Comparison of ENCODE assay signal across 8 mouse cellular contexts in genomic region chr2:94262917-94263529, GRCm38 (mm10).
DNase-seq lines count a peak whose midpoint lies in the region; ATAC-seq and TF ChIP-seq lines count a peak whose summit lies in the region.

No protein-coding gene starts in this region.

- H3K27me3 ChIP-seq in liver, embryonic 11.5 days (replicated peaks; ENCODE audit: control insufficient read depth, insufficient read depth, low read length), result peaks cover 46% of the 10 kb centered on the region
- peaks cover 44% of the 10 kb centered on the region for H3K27me3 ChIP-seq in embryonic facial prominence, embryonic 13.5 days
- peaks cover 15% of the 10 kb centered on the region; the same call in 1 of the 2 replicates for H3K27me3 ChIP-seq in intestine, postnatal 0 days (replicated peaks; ENCODE audit: control insufficient read depth, insufficient read depth, low read length)
- H3K27me3 ChIP-seq in neural tube, embryonic 14.5 days (ENCODE audit: control insufficient read depth, insufficient read depth, low read length), result no peaks in the 10 kb centered on the region

- no peaks in the 10 kb centered on the region for H3K9me3 ChIP-seq in liver, embryonic 11.5 days (ENCODE audit: control insufficient read depth, low read length)
- H3K9me3 ChIP-seq in embryonic facial prominence, embryonic 13.5 days, result no peaks in the 10 kb centered on the region
- H3K9me3 ChIP-seq in intestine, postnatal 0 days (ENCODE audit: control insufficient read depth), result no peaks in the 10 kb centered on the region
- no peaks in the 10 kb centered on the region for H3K9me3 ChIP-seq in neural tube, embryonic 14.5 days (ENCODE audit: control insufficient read depth, low read length)

- 2% methylated on average over 13 of the region's 13 CpGs for WGBS in liver, embryonic 11.5 days
- WGBS in embryonic facial prominence, embryonic 13.5 days, result 2% methylated on average over 13 of the region's 13 CpGs
- 2% methylated on average over 13 of the region's 13 CpGs for WGBS in intestine, postnatal 0 days
- 5% methylated on average over 11 of the region's 13 CpGs for WGBS in neural tube, embryonic 14.5 days

- no peaks in the 10 kb centered on the region for H3K36me3 ChIP-seq in liver, embryonic 11.5 days (ENCODE audit: control insufficient read depth, insufficient read depth, low read length)
- no peaks in the 10 kb centered on the region for H3K36me3 ChIP-seq in embryonic facial prominence, embryonic 13.5 days
- H3K36me3 ChIP-seq in intestine, postnatal 0 days (ENCODE audit: control insufficient read depth, insufficient read depth), result no peaks in the 10 kb centered on the region
- H3K36me3 ChIP-seq in neural tube, embryonic 14.5 days (ENCODE audit: control insufficient read depth, insufficient read depth, low read length), result no peaks in the 10 kb centered on the region

- H3K27ac ChIP-seq in liver, embryonic 11.5 days (ENCODE audit: low read depth, low read length), result no peak overlapping the region
- no peak overlapping the region for H3K27ac ChIP-seq in embryonic facial prominence, embryonic 13.5 days
- H3K27ac ChIP-seq in intestine, postnatal 0 days (ENCODE audit: low read depth, low read length), result no peak overlapping the region
- H3K27ac ChIP-seq in neural tube, embryonic 14.5 days (ENCODE audit: low read depth, low read length), result peak overlapping the region; percentile 44; the same call in 1 of the 2 replicates

- peaks cover 3% of the 10 kb centered on the region; the same call in 1 of the 2 replicates for H3K4me1 ChIP-seq in liver, embryonic 11.5 days (replicated peaks; ENCODE audit: control insufficient read depth, insufficient read depth, low read length)
- peaks cover 29% of the 10 kb centered on the region for H3K4me1 ChIP-seq in embryonic facial prominence, embryonic 13.5 days
- no peaks in the 10 kb centered on the region for H3K4me1 ChIP-seq in intestine, postnatal 0 days (replicated peaks; ENCODE audit: control insufficient read depth, insufficient read depth, low read length)
- peaks cover 20% of the 10 kb centered on the region; the same call in 1 of the 2 replicates for H3K4me1 ChIP-seq in neural tube, embryonic 14.5 days (ENCODE audit: control insufficient read depth, insufficient read depth, low read length)

- H3K4me3 ChIP-seq in liver, embryonic 11.5 days (ENCODE audit: low read depth, low read length), result peak overlapping the region; percentile 14; the same call in 1 of the 2 replicates
- H3K4me3 ChIP-seq in embryonic facial prominence, embryonic 13.5 days, result peak overlapping the region; percentile 31
- peak overlapping the region; percentile 16 for H3K4me3 ChIP-seq in intestine, postnatal 0 days (ENCODE audit: low read depth, low read length)
- peak overlapping the region; percentile 22 for H3K4me3 ChIP-seq in neural tube, embryonic 14.5 days (ENCODE audit: low read depth, low read length)

- peak overlapping the region; percentile 50 for H3K4me2 ChIP-seq in liver, embryonic 11.5 days
- H3K4me2 ChIP-seq in embryonic facial prominence, embryonic 13.5 days, result peak overlapping the region; percentile 66
- H3K4me2 ChIP-seq in intestine, postnatal 0 days (replicated peaks; ENCODE audit: low read depth), result peak overlapping the region; percentile 40; the same call in 1 of the 2 replicates
- H3K4me2 ChIP-seq in neural tube, embryonic 14.5 days (ENCODE audit: low read depth, low read length), result peak overlapping the region; percentile 59

- no peak for TF ChIP-seq CTCF in intestine, postnatal 0 days (IDR thresholded peaks at IDR 0.05; ENCODE audit: low read depth)

- no peak overlapping the region for H3K9ac ChIP-seq in liver, embryonic 11.5 days (ENCODE audit: low read depth, low read length)
- H3K9ac ChIP-seq in embryonic facial prominence, embryonic 13.5 days, result 0 out of 2 replicates have a peak overlapping the region, but pooled peaks have one; percentile 58
- H3K9ac ChIP-seq in intestine, postnatal 0 days (ENCODE audit: low read depth, low read length), result no peak overlapping the region
- H3K9ac ChIP-seq in neural tube, embryonic 14.5 days (replicated peaks; ENCODE audit: low read depth, low read length), result no peak overlapping the region

- DNase-seq in liver, embryonic 11.5 days (ENCODE audit: low spot score), result no peak
- no peak for DNase-seq in liver
- DNase-seq in adrenal gland, adult 2 months, result no peak
- no peak for DNase-seq in ovary, postnatal 14 days (ENCODE audit: low spot score)
- DNase-seq in layer of hippocampus, postnatal 36 days, result no peak

- no peak for ATAC-seq in liver, embryonic 11.5 days (replicated peaks; ENCODE audit: low FRiP score)
- ATAC-seq in embryonic facial prominence, embryonic 13.5 days (ENCODE audit: insufficient number of reproducible peaks, insufficient read depth, low FRiP score, low TSS enrichment, low read depth), result no peak
- no peak for ATAC-seq in intestine, postnatal 0 days
- no peak for ATAC-seq in neural tube, embryonic 14.5 days (ENCODE audit: low read depth)
